In genomic region chr12:26160861-26161615, GRCm38 (mm10) we compare ENCODE assay signal across 21 mouse cellular contexts.
DNase-seq lines count a peak whose midpoint lies in the region; ATAC-seq lines count a peak whose summit lies in the region.
"Had no signal": no experiment of that assay in that cellular context is flagged by ENCODE, and none has a peak within 500 bp of the region (broad histone marks: within the 10 kb centered on the region; RNA-seq: fewer than 3 reads in every experiment).

No protein-coding gene starts in this region.

- no peak for DNase-seq in frontal cortex, postnatal 25 days (ENCODE audit: low spot score in 2 of 2)
- DNase-seq in right cerebral cortex, adult 18-20 months: peak; percentile 37
- no peak for DNase-seq in right cerebral cortex, postnatal 25 days
- DNase-seq in brain, adult 2 months (ENCODE audit: low read depth, low spot score): peak; percentile 56
- DNase-seq: adrenal gland, adult 8-10 months; adrenal gland, postnatal 14 days; adrenal gland, postnatal 36 days; B cell, adult 2 months; cerebellum, adult 11 months; cerebellum, adult 18-20 months; cerebellum, adult 8-10 months; cerebellum, adult 9-11 months; cerebellum, postnatal 14 days; cerebellum, postnatal 36 days; forebrain, postnatal 0 days had no signal

- peak; percentile 55 for ATAC-seq in frontal cortex, adult (ENCODE audit: low TSS enrichment)
- ATAC-seq: activated CD4-positive, CD25-positive, alpha-beta regulatory T cell, adult 4 months; CD4-positive, CD25-positive, alpha-beta regulatory T cell, adult 4 months; forebrain, embryonic 13.5 days; forebrain, embryonic 15.5 days; forebrain, postnatal 0 days; Patski had no signal

Comparison
In these comparisons a context has a peak if more than half of its experiments do, and no peak if none do; other contexts are left out.
1. DNase-seq: peak in right cerebral cortex, adult 18-20 months (single experiment) and brain, adult 2 months (single experiment); none in frontal cortex, postnatal 25 days (0 of 2) and right cerebral cortex, postnatal 25 days (single experiment).